Mouse (Mus musculus): Measurements from ENCODE around the gene Olfr1370. TPM values are rescaled to one million over a fixed set of nuclear protein-coding genes. Genes with fewer than 3 reads are reported as not detected.

Olfr1370 gene
- polyA plus RNA-seq, 1 experiment from 2014 or later: not detected

DNA sequence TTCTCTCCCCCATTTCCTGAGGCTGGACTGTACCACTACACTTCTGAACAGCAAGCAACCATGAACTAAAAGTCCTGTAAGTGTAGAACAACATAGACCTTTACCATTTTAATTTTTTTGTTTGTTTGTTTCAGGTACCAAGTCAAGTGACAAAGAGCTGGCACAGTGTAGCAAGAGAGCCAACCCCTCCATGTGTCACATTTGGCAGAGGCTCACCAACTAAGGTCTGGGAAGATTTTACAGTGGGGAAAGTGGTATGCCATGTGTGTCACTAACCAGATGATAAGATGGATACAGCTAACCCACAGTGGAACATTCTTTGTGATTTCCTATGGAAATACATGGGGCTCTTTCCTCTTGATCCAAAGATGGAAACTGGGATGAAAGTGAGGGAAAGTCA is 38.8 kb downstream of the Olfr1370 start:
- H3K27ac ChIP-seq (ENCODE audit: low read depth, low read length): no peak overlapping the region
- ATAC-seq (ENCODE audit: low read depth): no peak
- no peak overlapping the region for H3K4me2 ChIP-seq (ENCODE audit: low read depth, low read length)
- no peaks in the 10 kb centered on the region for H3K27me3 ChIP-seq (ENCODE audit: control insufficient read depth, insufficient read depth, low read length)
- H3K36me3 ChIP-seq (ENCODE audit: control insufficient read depth, insufficient read depth, low read length): no peaks in the 10 kb centered on the region
- no peaks in the 10 kb centered on the region for H3K9me3 ChIP-seq (ENCODE audit: control insufficient read depth, low read length)
- H3K4me3 ChIP-seq (ENCODE audit: low read depth, low read length): no peak overlapping the region
- H3K9ac ChIP-seq (replicated peaks; ENCODE audit: low read depth, low read length): no peak overlapping the region
- no peaks in the 10 kb centered on the region for H3K4me1 ChIP-seq (ENCODE audit: control insufficient read depth, insufficient read depth, low read length)

DNA sequence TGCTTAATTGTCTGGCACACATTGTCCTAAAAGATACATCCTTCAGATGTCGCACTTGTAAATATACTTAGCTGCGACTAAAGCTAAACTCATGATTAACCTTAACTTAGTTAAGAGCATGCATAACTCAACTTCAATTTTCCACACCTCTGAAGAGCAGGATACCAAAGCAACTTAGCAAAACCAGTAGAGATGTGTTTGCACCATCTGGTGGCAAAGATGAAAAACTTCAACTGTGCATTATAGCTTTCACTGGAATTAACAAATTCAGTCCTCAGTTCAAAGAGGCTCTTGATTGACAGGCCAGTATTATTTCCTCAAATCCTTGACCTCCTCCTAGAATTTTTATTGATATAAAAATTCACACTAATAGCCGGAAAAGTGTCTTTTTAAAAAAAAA is 39.7 kb downstream of the Olfr1370 start:
- Histone ChIP-seq H3K36me3 (ENCODE audit: control insufficient read depth, insufficient read depth, low read length) (no peaks in the 10 kb centered on the region), H3K27me3 (ENCODE audit: control insufficient read depth, insufficient read depth, low read length) (no peaks in the 10 kb centered on the region), H3K27ac (ENCODE audit: low read depth, low read length) (no peak overlapping the region), H3K9ac (replicated peaks; ENCODE audit: low read depth, low read length) (no peak overlapping the region), H3K4me1 (ENCODE audit: control insufficient read depth, insufficient read depth, low read length) (no peaks in the 10 kb centered on the region), H3K4me3 (ENCODE audit: low read depth, low read length) (no peak overlapping the region), H3K4me2 (ENCODE audit: low read depth, low read length) (no peak overlapping the region), H3K9me3 (ENCODE audit: control insufficient read depth, low read length) (no peaks in the 10 kb centered on the region)
- ATAC-seq (ENCODE audit: low read depth): peak; percentile 47; the same call in 1 of the 2 replicates
- WGBS: 83% methylated on average over 3 of the region's 3 CpGs

DNA sequence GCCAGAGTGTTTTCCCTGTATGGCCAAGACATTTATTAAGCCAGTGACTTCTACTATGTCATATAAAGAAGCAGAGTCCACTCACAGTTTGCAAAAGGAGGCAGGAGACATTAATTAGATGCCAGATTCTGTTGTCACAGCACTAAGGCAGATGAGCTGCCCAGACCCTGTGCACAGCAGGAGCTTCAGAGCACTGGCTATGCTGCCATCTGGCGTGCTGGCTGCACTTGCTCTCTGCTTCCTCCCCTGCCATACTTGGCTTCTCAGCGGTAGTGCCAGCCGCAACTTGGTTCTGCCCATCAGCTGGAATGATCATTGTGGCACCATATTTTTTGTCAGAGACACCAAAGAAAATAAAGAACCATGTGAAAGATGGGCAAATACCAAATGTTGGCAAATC is 41.6 kb downstream of the Olfr1370 start:
- Histone ChIP-seq H3K27ac (ENCODE audit: low read depth, low read length) (no peak overlapping the region), H3K27me3 (ENCODE audit: control insufficient read depth, insufficient read depth, low read length) (no peaks in the 10 kb centered on the region), H3K4me1 (ENCODE audit: control insufficient read depth, insufficient read depth, low read length) (no peaks in the 10 kb centered on the region), H3K9me3 (ENCODE audit: control insufficient read depth, low read length) (no peaks in the 10 kb centered on the region), H3K4me2 (ENCODE audit: low read depth, low read length) (no peak overlapping the region), H3K9ac (replicated peaks; ENCODE audit: low read depth, low read length) (no peak overlapping the region), H3K36me3 (ENCODE audit: control insufficient read depth, insufficient read depth, low read length) (no peaks in the 10 kb centered on the region), H3K4me3 (ENCODE audit: low read depth, low read length) (no peak overlapping the region)
- peak; percentile 82; the same call in 1 of the 2 replicates for ATAC-seq (ENCODE audit: low read depth)
- WGBS: 47% methylated on average over 3 of the region's 3 CpGs

GRCm38 (mm10) chr13:21024831-21025230 is 49.9 kb downstream of the Olfr1370 start:
- ATAC-seq (ENCODE audit: low read depth): no peak
- no peaks in the 10 kb centered on the region for H3K9me3 ChIP-seq (ENCODE audit: control insufficient read depth, low read length)
- 88% methylated on average over 5 of the region's 5 CpGs for WGBS
- H3K9ac ChIP-seq (replicated peaks; ENCODE audit: low read depth, low read length): no peak overlapping the region
- no peaks in the 10 kb centered on the region for H3K4me1 ChIP-seq (ENCODE audit: control insufficient read depth, insufficient read depth, low read length)
- H3K4me2 ChIP-seq (ENCODE audit: low read depth, low read length): no peak overlapping the region
- no peaks in the 10 kb centered on the region for H3K36me3 ChIP-seq (ENCODE audit: control insufficient read depth, insufficient read depth, low read length)
- H3K4me3 ChIP-seq (ENCODE audit: low read depth, low read length): no peak overlapping the region
- H3K27ac ChIP-seq (ENCODE audit: low read depth, low read length): no peak overlapping the region
- H3K27me3 ChIP-seq (ENCODE audit: control insufficient read depth, insufficient read depth, low read length): no peaks in the 10 kb centered on the region

Other genes with a start within 250 kb of the Olfr1370 start
- gene Olfr1369-ps1, start 36.5 kb upstream of the Olfr1370 start, polyA plus RNA-seq (2014; fragmentation: Nextera tagmentation; extraction: Ambion mirVana): not detected in 2 replicates
- not detected in 2 replicates for gene Olfr263, start 54.7 kb upstream of the Olfr1370 start, polyA plus RNA-seq (2014; fragmentation: Nextera tagmentation; extraction: Ambion mirVana)
- gene Olfr1368, start 70.9 kb upstream of the Olfr1370 start, polyA plus RNA-seq (2014; fragmentation: Nextera tagmentation; extraction: Ambion mirVana): not detected in 2 replicates
- gene Trim27, start 104.5 kb upstream of the Olfr1370 start, polyA plus RNA-seq (2014; fragmentation: Nextera tagmentation; extraction: Ambion mirVana): 68.2 and 87.9 TPM in 2 replicates
- gene Gpx5, start 217.8 kb upstream of the Olfr1370 start, polyA plus RNA-seq (2014; fragmentation: Nextera tagmentation; extraction: Ambion mirVana): not detected in 2 replicates
- gene Gpx6, start 237.2 kb upstream of the Olfr1370 start, polyA plus RNA-seq (2014; fragmentation: Nextera tagmentation; extraction: Ambion mirVana): 0.35 TPM in 1 of 2 replicates, not detected in the other

Data from neural tube, embryonic 14.5 days (tissue).